ENCODE assay signal across 16 mouse cellular contexts in genomic region chr1:97908736-97909135, GRCm38 (mm10).
"Had no signal": no experiment of that assay in that cellular context is flagged by ENCODE, and none has a peak within 500 bp of the region (broad histone marks: within the 10 kb centered on the region; RNA-seq: fewer than 3 reads in every experiment).

No protein-coding gene starts in this region.

- H3K36me3 ChIP-seq: neural tube, embryonic 13.5 days; neural tube, embryonic 15.5 days; stomach, embryonic 15.5 days had no signal

- H3K9ac ChIP-seq: neural tube, embryonic 13.5 days; neural tube, embryonic 15.5 days; stomach, embryonic 15.5 days had no signal

- H3K4me1 ChIP-seq: neural tube, embryonic 13.5 days; neural tube, embryonic 15.5 days; stomach, embryonic 15.5 days had no signal

- H3K4me3 ChIP-seq: neural tube, embryonic 13.5 days; neural tube, embryonic 15.5 days; stomach, embryonic 15.5 days had no signal

- H3K27me3 ChIP-seq: neural tube, embryonic 13.5 days; neural tube, embryonic 15.5 days; stomach, embryonic 15.5 days had no signal

- H3K4me2 ChIP-seq: neural tube, embryonic 13.5 days; neural tube, embryonic 15.5 days; stomach, embryonic 15.5 days had no signal

- H3K27ac ChIP-seq: neural tube, embryonic 13.5 days; neural tube, embryonic 15.5 days; stomach, embryonic 15.5 days; stomach, postnatal 0 days had no signal

- H3K9me3 ChIP-seq: neural tube, embryonic 13.5 days; neural tube, embryonic 15.5 days; stomach, embryonic 15.5 days had no signal

- DNase-seq: retina, postnatal 1 day; right cerebral cortex, adult 18-20 months; right cerebral cortex, postnatal 14 days; right cerebral cortex, postnatal 25 days; right cerebral cortex, postnatal 4 days; spleen, adult 18-20 months; thymus, adult 18-20 months; thymus, adult 2 months; thymus, postnatal 14 days; thymus, postnatal 25 days; thymus, postnatal 36 days; thymus, postnatal 4 days had no signal
